Mouse (Mus musculus) spleen, adult 2 months (tissue): Measurements from ENCODE around the gene Stard10. TPM values are rescaled to one million over a fixed set of nuclear protein-coding genes. Genes with fewer than 3 reads are reported as not detected.

Experiments used
- DNase-seq, 2 experiments: peaks; one replicate each; pipeline versions ENCODE4 v3.0.0 to v3.0.0-alpha.2; 2012 to 2021; ENCODE audit warnings: low spot score in 2 of 2, low read depth in 1 of 2
- H3K27ac ChIP-seq: fragments of 200-500 bp; 2 replicates; pipeline ENCODE4 v1.5.1; 2012; ENCODE audit warnings: low read length, inconsistent platforms; ENCODE audit not compliant: insufficient read depth
- H3K27me3 ChIP-seq: fragments of 200-500 bp; 2 replicates; pipeline ENCODE4 v1.6.1; 2012; ENCODE audit warnings: mild to moderate bottlenecking, moderate library complexity, low read length, inconsistent platforms; ENCODE audit not compliant: control insufficient read depth, insufficient read depth
- H3K36me3 ChIP-seq: fragments of 200-500 bp; 2 replicates; pipeline ENCODE4 v1.6.1; 2012; ENCODE audit warnings: mild to moderate bottlenecking, low read length, inconsistent platforms; ENCODE audit not compliant: control insufficient read depth, insufficient read depth
- H3K4me1 ChIP-seq: fragments of 200-500 bp; 2 replicates; pipeline ENCODE4 v1.6.1; 2011; ENCODE audit warnings: inconsistent platforms; ENCODE audit not compliant: control insufficient read depth, insufficient read depth, insufficient read length
- H3K4me3 ChIP-seq: fragments of 200-500 bp; 2 replicates; pipeline ENCODE4 v1.5.1; 2011; ENCODE audit warnings: mild to moderate bottlenecking, inconsistent platforms; ENCODE audit not compliant: insufficient read depth, insufficient read length; ENCODE audit errors: extremely low read depth
- CTCF ChIP-seq: fragments of 200-500 bp; IDR thresholded peaks from 2 replicates; pipeline ENCODE4 v1.5.1; 2011; ENCODE audit warnings: mild to moderate bottlenecking, inconsistent platforms; ENCODE audit not compliant: insufficient read depth, insufficient read length, insufficient replicate concordance; ENCODE audit errors: extremely low read depth
- POLR2A ChIP-seq: fragments of 200-500 bp; IDR thresholded peaks from 2 replicates; pipeline ENCODE4 v1.6.1; 2011; ENCODE audit warnings: low read depth, low read length, inconsistent platforms
- WGBS: fragments of 180-500 bp; shearing (Covaris S2); methylation state at CpG from one replicate; pipeline ENCODE4 v1.1.7; 2018; 5-methylcytosine and 5-hydroxymethylcytosine counted together
- polyA plus RNA-seq: library from polyadenylated mRNA; depleted of rRNA; stranded (reverse); fragments of >200 nt; gene quantifications from 2 replicates; pipeline ENCODE4 v1.2.3, GENCODE M21; 2012

Gene Stard10
- polyA plus RNA-seq, 1 experiment: 29.3 TPM

DNA sequence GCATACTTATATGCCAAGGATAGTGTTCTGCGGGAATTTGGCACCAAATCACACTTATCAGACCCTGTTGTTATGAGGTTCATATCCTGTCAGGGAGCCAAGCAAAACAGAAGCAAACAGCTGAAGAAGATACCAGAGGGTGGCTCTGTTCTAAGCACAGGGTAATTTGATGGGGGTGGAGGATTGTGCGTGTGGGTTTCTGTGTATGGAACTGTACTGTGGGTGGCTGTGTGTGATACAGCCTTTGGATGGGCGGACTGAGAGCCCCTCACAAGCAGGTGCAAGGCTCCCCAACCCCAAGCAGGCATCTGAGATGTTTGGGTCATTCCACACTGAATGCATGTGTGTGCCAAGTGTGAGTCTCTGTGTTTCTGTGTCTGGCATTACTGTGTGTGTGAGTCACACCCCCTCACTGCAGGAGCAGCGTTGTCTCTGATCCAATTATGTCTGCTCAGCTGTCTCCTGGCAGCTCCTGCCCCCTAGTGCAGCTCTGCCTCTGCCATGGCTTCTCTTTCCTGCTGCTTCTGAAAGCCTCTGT, 11.8 kb downstream of the Stard10 start:
- Histone ChIP-seq H3K27ac (no peak overlapping the region), H3K27me3 (no peaks in the 10 kb centered on the region), H3K4me3 (no peak overlapping the region), H3K36me3 (no peaks in the 10 kb centered on the region), H3K4me1 (no peaks in the 10 kb centered on the region)
- no peak for TF ChIP-seq POLR2A
- no peak for TF ChIP-seq CTCF
- no peak for DNase-seq
- WGBS: 83% methylated on average over 4 of the region's 4 CpGs

DNA sequence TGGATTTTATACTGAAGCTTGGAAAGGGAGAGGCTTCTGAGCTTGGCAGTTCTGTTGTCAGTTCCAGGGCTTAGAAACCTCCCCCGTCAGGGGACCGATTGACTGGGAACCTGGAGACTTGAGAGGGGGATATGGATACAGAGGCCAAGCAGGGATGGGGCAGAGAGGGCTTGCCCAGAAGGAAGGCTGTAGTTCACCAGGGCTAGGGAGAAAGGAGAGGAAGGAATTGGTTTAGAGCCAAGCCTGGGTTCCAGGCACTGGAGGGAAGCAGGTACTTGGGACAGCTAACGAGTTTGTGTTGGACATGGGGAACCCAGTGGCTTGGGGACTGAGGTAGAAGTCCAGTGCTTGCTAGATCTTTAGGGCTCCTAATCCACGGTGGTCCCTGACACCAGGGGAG, 12.7 kb downstream of the Stard10 start:
- Histone ChIP-seq H3K27me3 (no peaks in the 10 kb centered on the region), H3K27ac (no peak overlapping the region), H3K36me3 (no peaks in the 10 kb centered on the region), H3K4me1 (no peaks in the 10 kb centered on the region), H3K4me3 (no peak overlapping the region)
- no peak for DNase-seq
- TF ChIP-seq CTCF (no peak), POLR2A (no peak)
- 89% methylated on average over 4 of the region's 4 CpGs for WGBS

DNA sequence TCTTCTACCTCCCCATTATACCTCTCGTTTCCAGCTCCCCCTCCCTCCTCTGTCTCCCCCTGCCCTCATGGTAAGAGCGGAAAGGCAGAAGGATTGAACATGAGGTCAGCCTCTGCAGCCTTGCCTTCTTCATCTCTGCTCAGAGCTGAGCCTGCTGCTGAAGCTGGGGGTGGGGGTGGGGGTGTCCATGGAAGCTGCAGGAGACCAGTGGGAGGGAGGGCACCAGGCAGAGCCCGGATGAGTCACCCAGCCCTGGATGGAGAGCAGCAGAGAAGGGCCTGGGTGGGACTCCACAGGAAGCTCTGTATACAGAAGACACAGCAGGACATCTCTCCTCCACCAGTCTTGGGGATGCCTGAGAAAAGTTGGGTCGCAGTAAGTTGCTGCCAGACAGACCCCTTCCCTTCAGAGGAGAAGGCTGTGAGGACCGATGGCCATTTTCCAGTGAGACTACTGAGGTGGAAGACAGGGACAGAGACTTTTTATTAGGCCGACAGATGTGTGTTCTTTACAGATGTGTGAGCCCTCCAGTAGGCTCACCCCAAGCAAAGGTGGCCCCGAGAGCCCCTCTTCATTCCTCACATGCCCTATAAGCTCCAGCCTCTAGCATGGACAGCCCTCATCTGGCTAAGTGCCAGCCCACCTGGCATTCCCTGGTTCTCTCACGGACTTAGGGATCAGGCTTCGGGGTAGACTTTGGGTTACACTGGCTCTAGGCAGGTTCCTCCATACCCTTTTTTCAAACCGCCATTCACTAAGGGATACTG, 13.4 kb downstream of the Stard10 start:
- H3K4me1 ChIP-seq: no peaks in the 10 kb centered on the region
- 92% methylated on average over 10 of the region's 10 CpGs for WGBS
- no peak overlapping the region for H3K27ac ChIP-seq

GRCm38 (mm10) chr7:101330841-101331173, 13.9 kb downstream of the Stard10 start:
- Histone ChIP-seq H3K36me3 (no peaks in the 10 kb centered on the region), H3K27ac (no peak overlapping the region), H3K4me1 (no peaks in the 10 kb centered on the region), H3K4me3 (no peak overlapping the region), H3K27me3 (no peaks in the 10 kb centered on the region)
- WGBS: 95% methylated on average over 4 of the region's 4 CpGs
- no peak for DNase-seq
- TF ChIP-seq POLR2A: no peak
- no peak for TF ChIP-seq CTCF

More for the DNA sequence above, 13.4 kb downstream of the Stard10 start:
- Histone ChIP-seq H3K27me3 (no peaks in the 10 kb centered on the region), H3K4me3 (no peak overlapping the region), H3K36me3 (no peaks in the 10 kb centered on the region)
- DNase-seq: no peak
- TF ChIP-seq POLR2A: no peak
- no peak for TF ChIP-seq CTCF

GRCm38 (mm10) chr7:101332045-101332831, 15.4 kb downstream of the Stard10 start:
- TF ChIP-seq POLR2A: no peak
- TF ChIP-seq CTCF: no peak
- H3K4me1 ChIP-seq: no peaks in the 10 kb centered on the region
- H3K27me3 ChIP-seq: no peaks in the 10 kb centered on the region
- no peak overlapping the region for H3K27ac ChIP-seq
- H3K36me3 ChIP-seq: no peaks in the 10 kb centered on the region; the same call in 1 of the 2 replicates
- no peak overlapping the region for H3K4me3 ChIP-seq
- WGBS: 96% methylated on average over 5 of the region's 5 CpGs
- DNase-seq: no peak

DNA sequence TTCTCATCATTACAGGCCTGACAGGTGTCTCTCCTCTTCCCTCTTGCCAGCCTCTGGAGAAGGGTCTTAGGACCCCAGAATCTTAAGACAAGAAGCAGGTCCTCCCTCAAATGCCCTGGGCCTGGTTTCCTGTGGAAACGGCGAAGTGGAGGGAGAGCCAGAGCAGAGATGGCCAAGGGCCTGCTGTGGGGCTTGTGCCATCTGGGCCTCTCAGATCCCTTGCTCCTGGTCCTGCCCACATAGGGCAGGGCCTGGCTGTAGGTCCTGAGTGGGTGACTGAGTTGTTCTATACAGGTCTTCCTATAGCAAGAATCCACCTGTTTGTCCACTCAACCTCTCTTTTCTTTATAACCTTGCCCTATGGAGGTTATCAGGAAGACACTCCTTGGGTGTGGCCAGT, 18.3 kb downstream of the Stard10 start:
- H3K4me3 ChIP-seq: no peak overlapping the region
- H3K4me1 ChIP-seq: no peaks in the 10 kb centered on the region
- WGBS: 75% methylated on average over 2 of the region's 2 CpGs
- H3K27me3 ChIP-seq: no peaks in the 10 kb centered on the region
- TF ChIP-seq POLR2A: no peak
- no peak for TF ChIP-seq CTCF
- no peak overlapping the region for H3K27ac ChIP-seq
- DNase-seq: no peak
- peaks cover 1% of the 10 kb centered on the region for H3K36me3 ChIP-seq

DNA sequence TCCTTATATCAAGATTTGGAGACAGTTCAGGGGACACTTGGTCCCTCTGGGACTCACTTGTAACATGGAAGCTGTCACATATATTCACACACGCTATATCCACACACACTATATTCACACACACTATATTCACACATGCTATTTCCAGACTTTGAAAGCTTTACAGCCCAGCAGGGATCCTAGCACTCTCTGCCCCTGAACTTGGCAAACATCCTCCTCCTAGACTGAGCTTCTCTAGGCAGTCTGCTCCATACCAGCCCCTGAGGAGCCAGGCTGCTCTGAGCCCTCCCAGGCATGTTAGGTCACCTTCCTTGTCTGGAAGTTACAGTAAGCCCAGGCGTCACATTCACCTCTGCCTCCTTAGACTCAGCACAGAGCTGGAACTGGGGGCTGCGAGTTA, 19.8 kb downstream of the Stard10 start:
- Histone ChIP-seq H3K27me3 (no peaks in the 10 kb centered on the region), H3K27ac (no peak overlapping the region), H3K4me3 (no peak overlapping the region), H3K4me1 (peaks cover 5% of the 10 kb centered on the region; the same call in 1 of the 2 replicates), H3K36me3 (peaks cover 1% of the 10 kb centered on the region)
- DNase-seq: no peak
- WGBS: 92% methylated on average over 3 of the region's 3 CpGs
- TF ChIP-seq CTCF (no peak), POLR2A (no peak)
